Mouse (Mus musculus) erythroblast, embryonic 14.5 days (primary cell): ENCODE results near the gene Btbd35f18. TPM values are rescaled to one million over a fixed set of nuclear protein-coding genes. Genes with fewer than 3 reads are reported as not detected.
"Not testable (repeated sequence)": the region's sequence is repeated elsewhere in the genome, so short reads cannot be mapped to it uniquely, and the experiment has no call there.

Source experiments
- H3K27me3 ChIP-seq: 2 replicates; pipeline ENCODE4 v1.6.1; 2012; ENCODE audit warnings: inconsistent platforms; ENCODE audit not compliant: control insufficient read depth
- H3K36me3 ChIP-seq: 2 replicates; pipeline ENCODE4 v1.6.1; 2012; ENCODE audit warnings: mild to moderate bottlenecking, inconsistent platforms; ENCODE audit not compliant: control insufficient read depth
- H3K4me1 ChIP-seq: 2 replicates; pipeline ENCODE4 v1.6.1; 2012; ENCODE audit warnings: inconsistent platforms; ENCODE audit not compliant: control insufficient read depth
- H3K4me3 ChIP-seq: replicated peaks from 2 replicates; pipeline ENCODE3; 2012; ENCODE audit warnings: moderate library complexity, mild to moderate bottlenecking, inconsistent platforms
- H3K9me3 ChIP-seq: 2 replicates; pipeline ENCODE4 v1.6.1; 2012; ENCODE audit warnings: low read length, inconsistent platforms, mixed read lengths; ENCODE audit not compliant: control insufficient read depth
- polyA plus RNA-seq: library from polyadenylated mRNA; stranded (reverse); fragments of >175 nt; gene quantifications from 2 replicates; pipeline ENCODE4 v1.2.3, GENCODE M21; 2012

Gene Btbd35f18
- not detected in 2 replicates for polyA plus RNA-seq

DNA sequence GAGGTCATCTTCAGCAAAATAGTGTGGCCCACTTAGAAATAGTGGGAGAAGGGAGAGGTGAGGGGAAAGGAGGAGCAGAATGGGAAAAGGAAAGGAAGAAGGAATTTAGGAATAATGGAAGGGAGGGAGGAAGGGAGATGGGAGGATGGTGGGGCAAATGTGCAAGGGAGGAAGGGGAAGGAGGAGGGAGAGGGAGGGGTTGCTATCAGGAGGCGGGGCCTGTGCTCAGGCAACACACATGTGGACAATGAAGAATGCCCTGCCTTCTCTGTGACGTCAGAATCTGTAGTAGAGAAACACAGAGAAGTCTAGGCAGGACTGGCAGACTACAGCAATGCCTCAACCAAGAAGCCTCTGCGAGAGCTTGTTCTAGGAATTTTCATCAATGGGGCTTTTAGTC lies at the start of gene Btbd35f18:
Gene Btbd35f18, plus strand, starts transcription at position 301 of the 400 bp plus-strand sequence.
- not testable (repeated sequence) for H3K4me3 ChIP-seq, H3K27me3 ChIP-seq, H3K36me3 ChIP-seq, H3K9me3 ChIP-seq, H3K4me1 ChIP-seq

Other genes with a start within 250 kb of the Btbd35f18 start
- not detected in 2 replicates for gene Btbd35f10, start 52.7 kb downstream of the Btbd35f18 start, polyA plus RNA-seq